Mouse (Mus musculus): ENCODE results near the gene Cntn3. TPM values are rescaled to one million over a fixed set of nuclear protein-coding genes. Genes with fewer than 3 reads are reported as not detected.
"Not testable (repeated sequence)": the region's sequence is repeated elsewhere in the genome, so short reads cannot be mapped to it uniquely, and the experiment has no call there.

Gene Cntn3
- total RNA-seq (2015) = not detected in 2 replicates
- total RNA-seq (2017) = not detected in 2 replicates

DNA sequence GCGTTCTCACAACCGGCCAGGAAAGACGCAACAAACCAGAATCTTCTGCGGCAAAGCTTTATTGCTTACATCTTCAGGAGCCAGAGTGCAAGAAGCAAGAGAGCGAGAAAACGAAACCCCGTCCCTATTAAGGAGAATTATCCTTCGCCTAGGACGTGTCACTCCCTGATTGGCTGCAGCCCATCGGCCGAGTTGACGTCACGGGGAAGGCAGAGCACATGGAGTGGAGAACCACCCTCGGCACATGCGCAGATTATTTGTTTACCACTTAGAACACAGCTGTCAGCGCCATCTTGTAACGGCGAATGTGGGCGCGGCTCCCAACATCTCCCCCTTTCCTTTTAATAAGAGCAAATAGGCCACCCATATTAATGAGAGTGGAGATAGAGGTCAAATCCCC lies at the start of gene Cntn3:
Cntn3 (minus strand) TSS at position 101 of the 400 bp plus-strand sequence.
- not testable (repeated sequence) for ATAC-seq (ENCODE audit: poor library complexity, severe bottlenecking)

DNA sequence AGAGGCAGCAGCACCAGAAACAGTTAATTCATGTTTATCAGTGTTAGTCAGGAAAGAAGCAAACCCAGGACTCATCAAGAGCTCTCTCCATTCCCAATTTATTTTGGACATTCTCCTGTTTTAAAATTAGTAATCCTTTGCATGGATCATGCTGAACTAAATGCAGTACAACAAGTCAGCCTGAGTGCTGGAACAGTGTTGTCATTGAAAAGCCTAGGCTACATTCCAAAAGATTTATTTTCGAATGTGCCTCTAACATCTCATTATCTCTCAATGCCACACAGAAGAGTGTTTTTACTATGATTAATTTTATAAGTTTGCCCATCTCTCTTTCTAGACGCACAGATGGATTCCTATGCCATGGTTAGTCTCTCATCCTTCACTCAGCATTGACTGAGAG lies 27.9 kb upstream of the Cntn3 start:
- no peak for ATAC-seq (ENCODE audit: poor library complexity, severe bottlenecking)

- ATAC-seq (ENCODE audit: poor library complexity, severe bottlenecking) = no peak
Measured at GRCm38 (mm10) chr6:102597756-102598155, 24.9 kb upstream of the Cntn3 start.

GRCm38 (mm10) chr6:102590151-102590550 lies 17.2 kb upstream of the Cntn3 start:
- no peak for ATAC-seq (ENCODE audit: poor library complexity, severe bottlenecking)

GRCm38 (mm10) chr6:102589311-102589710 lies 16.4 kb upstream of the Cntn3 start:
- no peak for ATAC-seq (ENCODE audit: poor library complexity, severe bottlenecking)

- no peak for ATAC-seq (ENCODE audit: poor library complexity, severe bottlenecking)
Measured at GRCm38 (mm10) chr6:102586056-102586455, 13.2 kb upstream of the Cntn3 start.

GRCm38 (mm10) chr6:102583578-102583977 lies 10.7 kb upstream of the Cntn3 start:
- no peak for ATAC-seq (ENCODE audit: poor library complexity, severe bottlenecking)

DNA sequence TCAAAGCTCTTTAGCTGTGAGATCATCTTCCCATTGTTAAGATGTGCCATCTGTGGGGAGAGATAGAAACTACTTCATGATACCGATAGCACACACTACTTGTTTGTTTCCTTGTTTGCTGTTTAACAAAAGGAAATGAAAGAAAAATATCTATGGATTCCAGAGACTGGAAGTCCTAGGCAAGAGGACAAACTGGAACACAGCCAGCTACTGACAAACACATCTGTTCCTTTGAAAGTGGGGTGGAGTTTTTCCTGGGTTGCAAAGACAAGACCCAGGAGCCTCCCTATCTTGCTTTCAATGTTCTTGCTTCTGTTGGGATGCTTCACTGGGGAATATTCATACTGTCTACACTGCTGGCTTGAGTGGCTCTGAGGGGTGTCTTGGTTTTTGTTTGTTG lies 5.4 kb downstream of the Cntn3 start:
- no peak for ATAC-seq (ENCODE audit: poor library complexity, severe bottlenecking)

- no peak for ATAC-seq (ENCODE audit: poor library complexity, severe bottlenecking)
Measured at GRCm38 (mm10) chr6:102565228-102565627, 7.7 kb downstream of the Cntn3 start.

GRCm38 (mm10) chr6:102564011-102564731 lies 8.7 kb downstream of the Cntn3 start:
- no peak for ATAC-seq (ENCODE audit: poor library complexity, severe bottlenecking)

GRCm38 (mm10) chr6:102563431-102563830 lies 9.5 kb downstream of the Cntn3 start:
- no peak for ATAC-seq (ENCODE audit: poor library complexity, severe bottlenecking)

DNA sequence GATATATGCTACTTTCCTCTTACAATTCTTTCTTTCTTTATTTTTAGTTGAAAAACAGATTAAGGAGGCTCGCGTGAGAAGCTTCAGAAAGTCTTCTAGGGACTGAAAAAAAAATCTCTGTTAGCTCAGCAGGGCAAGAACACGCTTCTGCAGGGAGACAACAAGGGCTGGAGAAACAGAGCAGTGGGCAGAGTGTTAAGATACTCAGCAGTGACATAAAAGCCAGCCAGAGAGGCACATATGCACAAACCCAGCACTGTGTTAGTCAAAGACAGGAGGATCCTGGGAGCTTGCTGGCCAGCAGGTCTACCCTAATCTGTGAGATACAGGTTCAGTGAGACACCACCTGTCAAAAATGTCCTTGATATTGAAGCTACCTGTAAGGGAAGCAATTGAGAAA lies 15.4 kb downstream of the Cntn3 start:
- no peak for ATAC-seq (ENCODE audit: poor library complexity, severe bottlenecking)

GRCm38 (mm10) chr6:102556497-102556896 lies 16.4 kb downstream of the Cntn3 start:
- ATAC-seq (ENCODE audit: poor library complexity, severe bottlenecking) = no peak

DNA sequence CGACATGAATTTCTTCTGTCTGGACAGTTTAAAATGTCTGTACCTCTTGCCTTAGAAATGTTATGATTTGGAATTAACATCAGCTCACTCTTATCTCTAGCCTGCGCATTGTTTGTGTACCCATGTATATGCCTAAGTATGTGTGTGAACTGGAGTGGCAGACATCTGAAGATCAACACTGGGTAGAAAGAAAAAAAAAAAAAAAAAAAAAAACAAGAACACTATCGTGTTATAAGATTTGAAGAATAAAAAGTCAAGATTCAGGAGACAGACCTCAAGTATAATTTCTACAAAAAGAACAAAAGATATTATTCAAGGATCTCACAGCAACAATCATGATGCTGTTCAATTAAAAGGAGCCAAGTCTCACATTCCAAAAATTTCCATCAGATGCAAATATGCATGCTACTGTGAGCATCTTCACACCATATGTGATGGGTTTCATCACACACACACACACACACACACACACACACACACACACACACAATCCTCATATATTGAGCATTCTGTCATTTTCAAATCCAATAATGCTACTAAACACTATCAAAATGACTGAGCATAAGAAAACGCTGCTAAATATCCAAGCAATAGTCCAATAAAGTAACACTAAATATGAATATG lies 17.0 kb downstream of the Cntn3 start:
- no peak for ATAC-seq (ENCODE audit: poor library complexity, severe bottlenecking)

DNA sequence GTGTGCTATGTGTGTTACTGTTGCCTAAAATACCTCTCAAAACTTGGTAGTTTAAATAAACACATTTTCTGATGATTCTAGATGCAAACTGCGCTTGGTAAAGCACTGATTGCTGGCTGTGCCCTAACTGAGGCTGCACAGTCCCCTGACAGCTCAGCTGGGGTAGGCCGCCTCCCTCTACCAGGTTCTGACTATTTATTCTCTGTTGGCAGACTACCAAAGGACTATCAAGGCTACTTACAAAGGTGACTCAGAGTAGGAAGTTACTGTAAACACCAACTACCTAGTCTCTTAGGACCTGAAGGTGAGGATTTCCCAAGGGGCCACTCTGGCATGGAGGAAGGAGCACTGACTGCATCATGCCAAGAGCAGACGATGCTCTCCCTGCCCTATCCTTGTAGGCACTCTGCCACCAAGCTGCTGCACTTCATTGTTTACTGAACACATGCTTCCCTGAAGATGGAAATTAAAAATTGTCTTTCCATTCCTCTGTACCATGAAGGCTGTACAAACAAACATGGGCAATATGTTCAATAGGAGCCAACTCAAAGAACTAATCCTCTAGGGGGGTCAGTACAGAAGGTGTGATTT lies 17.7 kb downstream of the Cntn3 start:
- no peak for ATAC-seq (ENCODE audit: poor library complexity, severe bottlenecking)

GRCm38 (mm10) chr6:102541633-102542412 lies 31.1 kb downstream of the Cntn3 start:
- ATAC-seq (ENCODE audit: poor library complexity, severe bottlenecking) = no peak

DNA sequence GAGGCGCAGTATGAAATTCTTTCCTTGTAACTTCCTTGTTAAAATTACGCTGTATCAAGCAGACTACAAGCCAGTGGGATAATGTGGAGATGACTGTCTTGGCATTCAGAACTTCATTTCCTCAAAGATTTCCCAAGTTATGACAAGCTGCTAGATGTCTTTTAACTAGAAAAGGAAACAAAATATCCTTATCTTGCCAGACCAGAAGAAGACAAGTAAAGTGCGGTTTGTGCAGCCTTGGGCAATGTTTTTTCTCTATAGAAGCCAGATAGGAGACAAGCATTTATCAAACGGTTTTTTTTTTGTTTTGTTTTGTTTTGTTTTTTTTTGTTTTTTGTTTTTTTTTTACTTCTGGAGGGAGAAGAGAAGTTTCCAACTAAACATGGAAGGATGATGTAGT lies 37.3 kb downstream of the Cntn3 start:
- ATAC-seq (ENCODE audit: poor library complexity, severe bottlenecking) = no peak

GRCm38 (mm10) chr6:102523037-102523436 lies 49.9 kb downstream of the Cntn3 start:
- ATAC-seq (ENCODE audit: poor library complexity, severe bottlenecking) = no peak

GRCm38 (mm10) chr6:102520977-102521376 lies 51.9 kb downstream of the Cntn3 start:
- no peak for ATAC-seq (ENCODE audit: poor library complexity, severe bottlenecking)

- no peak for ATAC-seq (ENCODE audit: poor library complexity, severe bottlenecking)
Measured at GRCm38 (mm10) chr6:102515231-102515630, 57.7 kb downstream of the Cntn3 start.

DNA sequence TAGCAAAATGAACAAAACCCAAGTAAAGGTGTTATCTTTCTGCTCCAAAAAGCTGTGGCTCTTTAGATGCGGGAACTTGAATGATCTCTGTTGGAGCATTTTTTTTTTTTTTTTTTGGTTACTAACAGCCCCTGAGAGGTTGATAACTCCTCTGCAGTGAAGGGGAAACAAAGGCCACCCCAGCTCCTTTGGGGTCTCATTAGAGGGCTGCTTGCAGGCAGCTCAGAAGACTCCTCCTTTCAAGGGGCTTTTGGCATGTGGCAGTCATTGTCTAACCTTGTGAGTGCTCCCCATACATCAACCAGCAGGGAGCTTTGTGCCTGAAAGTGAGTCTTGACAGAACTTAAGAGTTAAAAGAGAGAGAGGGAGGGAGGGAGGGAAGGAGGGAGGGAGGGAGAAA lies 60.8 kb downstream of the Cntn3 start:
- no peak for ATAC-seq (ENCODE audit: poor library complexity, severe bottlenecking)

Measured in megakaryocyte, adult 5-6 weeks (primary cell).